Mouse (Mus musculus) layer of hippocampus, adult 8-10 months (tissue): ENCODE measurements around the gene Rimklb. TPM values are rescaled to one million over a fixed set of nuclear protein-coding genes. Genes with fewer than 3 reads are reported as not detected.
"Not testable (repeated sequence)": the region's sequence is repeated elsewhere in the genome, so short reads cannot be mapped to it uniquely, and the experiment has no call there.

Experiments used
- DNase-seq, 2 experiments: peaks; one replicate each; pipeline ENCODE4 v3.0.0; 2022; ENCODE audit warnings: low spot score in 2 of 2
- total RNA-seq, 4 experiments: library from RNA; stranded (reverse); gene quantifications; 2 replicates each; pipeline ENCODE4 v1.2.4; 2022

The Rimklb gene
- total RNA-seq, 4 experiments from 2014 or later = 49.8 to 78.3 (median 70.4) TPM

GRCm38 (mm10) chr6:122496501-122496900 is 2.1 kb downstream of the Rimklb start:
- no peak for DNase-seq

DNA sequence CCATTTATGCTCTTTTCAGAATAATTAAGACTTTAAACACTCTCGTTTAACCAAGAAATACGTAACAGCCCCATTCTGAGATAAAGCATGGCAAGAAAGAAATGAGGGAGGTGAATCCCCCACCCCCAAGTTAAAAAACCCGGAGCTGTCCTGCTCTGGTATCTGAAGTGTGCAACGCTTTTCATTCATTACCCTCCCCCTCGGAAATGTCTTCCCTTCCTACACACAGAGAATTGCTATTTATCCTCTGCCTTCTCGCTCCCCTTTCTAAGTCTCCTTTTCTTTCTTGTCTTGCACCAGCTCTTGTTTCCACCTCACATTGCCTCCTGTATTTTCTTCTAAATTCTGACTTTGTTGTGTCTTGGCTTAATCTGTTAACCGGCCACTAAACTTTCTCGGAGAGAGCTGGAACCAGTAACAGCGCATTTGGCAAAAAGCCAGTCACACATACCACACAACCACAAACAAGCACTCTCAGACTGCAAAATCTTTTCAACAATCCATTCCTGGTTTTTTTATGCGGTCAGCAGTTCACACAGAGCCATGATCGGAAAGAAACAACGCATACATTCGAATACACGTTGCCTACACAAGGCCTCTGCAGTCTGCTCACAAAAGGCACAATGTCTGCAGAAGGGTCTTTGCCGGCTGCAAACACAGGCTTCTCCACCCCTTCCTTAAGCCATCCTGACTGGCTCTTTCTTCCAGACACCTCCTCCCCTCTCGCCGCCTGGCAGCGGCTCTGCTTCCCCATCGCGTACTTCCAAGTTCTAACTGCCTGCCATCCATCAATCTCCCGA is 3.3 kb downstream of the Rimklb start:
- peak in 1 of 2 experiments; percentile 32 for DNase-seq

GRCm38 (mm10) chr6:122493799-122494472 is 4.6 kb downstream of the Rimklb start:
- DNase-seq = no peak

DNA sequence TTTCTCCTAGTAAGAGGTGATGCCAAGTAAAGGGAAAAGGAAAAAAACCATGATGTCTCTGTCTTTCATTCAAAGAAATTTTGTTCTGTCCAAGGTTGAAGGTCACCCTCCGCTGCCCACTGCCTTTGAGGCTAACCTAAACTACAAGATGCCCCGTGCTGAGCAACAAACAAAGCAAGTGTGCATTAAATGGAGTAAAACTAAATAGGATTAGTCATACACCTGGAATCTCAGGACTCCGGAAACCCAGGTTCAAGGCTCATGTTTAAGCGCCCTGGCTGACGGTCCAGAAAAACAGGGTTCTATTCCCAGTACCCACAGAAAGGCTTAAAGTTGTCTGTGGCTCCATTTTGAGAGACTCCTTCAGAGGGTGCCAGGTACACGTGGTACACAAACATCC is 6.1 kb downstream of the Rimklb start:
- no peak for DNase-seq

DNA sequence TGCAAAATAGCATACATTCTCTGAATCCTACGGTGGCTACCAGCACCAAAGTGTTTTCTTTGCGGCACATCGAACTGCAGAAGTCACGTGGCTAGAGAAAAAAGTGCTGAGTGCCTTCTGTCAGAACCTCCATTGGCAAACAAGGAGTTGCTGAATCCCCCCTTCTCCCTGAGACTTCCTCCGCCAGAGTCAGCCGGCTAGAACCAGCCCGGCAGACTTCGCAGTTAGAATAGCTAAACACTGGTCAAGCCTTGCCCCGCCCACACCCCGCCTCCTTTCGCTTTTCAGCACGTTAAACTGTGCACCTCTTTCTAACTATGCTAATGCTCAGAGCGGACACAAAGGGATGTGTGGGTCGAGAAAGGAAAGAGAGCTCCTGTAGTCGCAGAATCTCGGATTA is 7.0 kb downstream of the Rimklb start:
- DNase-seq = peak; percentile 41 to 50

DNA sequence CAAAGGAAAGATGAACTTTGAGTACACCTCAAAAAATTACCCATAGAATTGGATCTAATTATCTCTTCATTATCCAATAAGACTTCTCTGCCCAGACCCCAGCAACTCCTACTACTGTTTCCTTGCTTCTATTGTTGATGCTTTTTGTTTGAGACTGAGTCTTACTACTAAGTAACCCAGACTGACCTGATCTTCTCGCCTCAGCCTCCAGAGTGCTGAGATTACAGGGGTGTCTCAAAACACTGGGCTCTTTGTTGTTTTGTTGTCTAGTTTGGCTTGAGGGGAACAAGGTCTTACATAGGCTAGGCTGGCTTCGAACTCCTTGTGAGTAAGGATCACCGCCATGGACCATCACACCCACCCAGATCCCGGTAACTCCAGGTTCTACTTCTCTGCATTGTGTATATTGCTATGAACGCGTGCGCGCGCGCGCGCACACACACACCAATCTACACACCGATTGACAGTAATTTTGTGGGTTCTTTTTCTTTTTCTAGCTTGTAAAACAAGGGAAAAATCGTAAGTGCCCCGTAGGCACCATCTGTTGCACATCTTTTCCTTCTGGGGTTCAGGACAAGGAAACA is 7.5 kb downstream of the Rimklb start:
- DNase-seq = no peak

GRCm38 (mm10) chr6:122486297-122487117 is 12.1 kb downstream of the Rimklb start:
- DNase-seq = no peak

DNA sequence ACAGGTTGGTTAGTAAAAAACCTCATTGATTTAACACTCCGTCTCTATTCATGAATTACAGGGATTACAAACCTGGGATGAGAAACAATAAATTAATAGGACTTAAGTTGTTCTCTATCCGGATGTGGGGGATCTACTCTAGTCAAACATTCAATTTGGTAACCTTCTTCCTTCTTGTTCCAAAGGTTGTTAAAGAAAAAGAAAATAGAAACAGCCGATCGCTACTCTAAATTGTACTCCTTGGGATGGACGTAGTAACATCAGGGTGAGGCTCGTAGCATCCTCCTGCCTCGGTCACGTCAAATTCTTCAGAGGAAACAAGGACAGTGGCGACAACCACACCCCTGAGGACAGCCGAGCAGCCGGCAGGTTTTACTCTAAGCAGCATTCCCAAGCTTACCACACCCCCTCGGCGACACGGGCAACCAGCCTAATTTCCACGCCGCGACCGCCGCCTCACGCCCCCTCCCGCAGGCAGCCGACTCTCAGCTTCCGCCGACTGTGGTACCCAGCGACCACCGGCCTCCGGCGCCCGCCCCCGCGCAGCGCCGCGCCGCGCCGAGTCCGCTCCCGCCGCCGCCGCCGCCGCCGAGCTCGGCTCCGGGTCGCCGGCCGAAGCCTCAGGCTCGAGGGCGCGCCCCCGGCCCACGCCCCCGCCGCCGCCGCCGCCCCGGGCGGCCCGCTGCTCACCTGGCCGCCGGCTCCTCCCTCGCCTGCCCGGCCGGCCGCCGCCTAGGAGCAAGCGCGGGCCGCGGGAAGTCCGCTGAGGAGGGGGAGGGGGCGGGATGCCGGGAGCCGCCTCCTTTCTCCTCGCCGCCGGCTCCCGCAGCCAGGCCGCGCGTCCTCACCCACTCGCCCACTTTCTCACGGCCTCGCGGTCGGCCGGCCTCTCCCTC is 12.9 kb downstream of the Rimklb start:
- no peak for DNase-seq

DNA sequence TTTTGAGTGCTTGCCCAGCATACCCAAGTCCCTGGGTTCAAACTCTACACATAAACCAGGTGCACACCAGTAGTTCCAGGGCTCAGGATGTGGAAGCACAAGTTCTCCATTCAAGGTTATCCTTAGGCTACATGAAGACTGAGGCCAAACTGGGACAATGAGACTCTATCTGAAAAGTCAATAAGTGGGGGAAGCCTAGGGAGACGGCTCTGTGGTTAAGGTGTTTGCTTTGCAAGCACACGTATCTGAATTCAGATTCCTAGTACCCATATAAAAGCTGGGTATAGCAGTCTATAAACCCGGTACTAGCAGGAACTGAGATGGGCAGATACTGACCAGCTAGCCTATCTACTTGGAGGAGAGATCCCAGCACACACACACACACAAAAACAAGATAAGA is 20.5 kb downstream of the Rimklb start:
- no peak for DNase-seq

DNA sequence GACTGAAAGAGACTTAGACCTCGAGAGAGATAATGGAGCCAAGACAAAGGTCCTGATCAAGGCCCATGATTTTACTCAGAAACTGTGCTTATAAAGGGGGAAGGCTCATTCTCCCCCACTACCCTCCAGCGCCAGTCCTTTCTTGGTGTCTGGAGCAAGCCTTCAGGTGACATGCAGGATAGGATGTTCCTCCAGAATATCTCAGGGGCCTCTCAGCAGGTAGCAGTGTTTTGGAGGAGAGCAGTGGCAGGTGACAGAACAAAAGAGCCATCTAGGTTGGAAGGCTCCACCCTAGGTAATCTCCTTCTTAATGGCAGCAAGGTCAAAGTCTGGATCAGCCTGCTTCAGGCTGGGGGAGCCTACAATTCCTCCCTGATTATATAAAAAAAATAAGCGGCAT is 27.1 kb downstream of the Rimklb start:
- DNase-seq = not testable (repeated sequence)

- DNase-seq = no peak
Observed at GRCm38 (mm10) chr6:122470240-122470639, 28.3 kb downstream of the Rimklb start.

- DNase-seq = no peak
Observed at GRCm38 (mm10) chr6:122469030-122469640, 29.4 kb downstream of the Rimklb start.

GRCm38 (mm10) chr6:122466092-122466713 is 32.4 kb downstream of the Rimklb start:
- DNase-seq = peak in 1 of 2 experiments; percentile 12

DNA sequence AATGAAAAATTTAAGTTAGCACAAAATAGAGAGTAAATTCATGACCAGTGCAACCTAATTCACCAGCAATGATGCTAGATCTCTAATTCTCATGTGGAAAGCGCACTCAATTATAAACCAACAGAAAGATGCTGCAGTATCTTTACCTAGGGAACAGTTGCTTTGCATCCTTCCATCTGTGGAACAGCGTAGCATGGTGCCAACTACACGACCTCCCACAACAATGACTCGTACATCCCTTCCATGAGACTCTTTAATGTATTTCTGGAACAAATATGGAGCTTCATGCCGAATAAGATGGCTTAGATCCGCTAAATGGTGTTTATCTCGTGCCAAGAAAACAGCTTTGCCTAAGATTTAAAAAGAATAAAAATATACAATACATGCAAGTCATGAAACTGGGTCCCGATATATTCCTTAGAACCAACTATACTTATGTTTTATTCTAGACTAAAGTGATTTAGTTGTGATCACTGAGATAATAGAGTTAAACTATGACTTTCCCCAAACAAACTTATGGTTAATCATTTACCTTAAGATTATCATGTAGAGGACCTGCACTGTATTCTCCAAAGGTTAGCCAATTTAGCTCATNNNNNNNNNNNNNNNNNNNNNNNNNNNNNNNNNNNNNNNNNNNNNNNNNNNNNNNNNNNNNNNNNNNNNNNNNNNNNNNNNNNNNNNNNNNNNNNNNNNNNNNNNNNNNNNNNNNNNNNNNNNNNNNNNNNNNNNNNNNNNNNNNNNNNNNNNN is 39.4 kb downstream of the Rimklb start:
- peak in 1 of 2 experiments; percentile 18 for DNase-seq

DNA sequence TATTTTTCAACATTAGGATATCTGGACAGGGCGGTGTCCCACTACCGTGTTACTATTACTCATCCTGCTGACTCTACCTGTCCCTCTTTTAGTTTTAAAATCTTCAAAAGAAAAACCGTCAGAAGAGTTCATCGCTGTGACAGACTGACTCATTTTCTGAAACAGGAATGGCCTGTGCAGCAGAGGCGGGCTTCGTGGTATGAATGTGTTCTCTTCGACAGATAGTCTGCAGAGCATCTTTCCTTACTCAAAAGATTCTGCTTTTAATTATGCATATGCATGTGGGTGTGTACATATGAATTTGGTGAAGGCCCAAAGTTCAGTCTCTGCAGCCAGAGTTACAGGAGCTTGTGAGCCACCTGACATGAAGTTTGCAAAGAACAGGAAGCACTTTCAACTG is 50.7 kb downstream of the Rimklb start:
- no peak for DNase-seq

DNA sequence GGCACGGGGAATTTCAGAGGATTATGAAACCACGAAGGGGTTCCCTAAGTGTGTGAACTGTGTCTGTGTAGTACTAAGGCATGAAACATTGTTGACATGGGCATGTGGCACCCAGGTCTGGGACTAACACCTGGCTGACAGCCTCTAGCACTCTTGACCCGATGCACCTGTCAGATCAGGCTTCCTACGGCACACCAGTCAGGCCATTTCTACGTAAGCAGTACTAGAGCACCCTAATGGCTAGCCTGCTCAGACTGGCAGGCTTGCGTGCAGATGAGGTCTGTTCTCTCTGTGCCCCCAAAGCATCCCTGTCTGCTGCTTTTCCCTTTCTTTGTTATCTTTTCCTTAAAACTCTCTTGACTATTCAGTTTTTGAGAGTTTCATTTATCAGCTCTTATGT is 53.3 kb downstream of the Rimklb start:
- DNase-seq = no peak

GRCm38 (mm10) chr6:122440632-122441226 is 57.8 kb downstream of the Rimklb start:
- DNase-seq = no peak

DNA sequence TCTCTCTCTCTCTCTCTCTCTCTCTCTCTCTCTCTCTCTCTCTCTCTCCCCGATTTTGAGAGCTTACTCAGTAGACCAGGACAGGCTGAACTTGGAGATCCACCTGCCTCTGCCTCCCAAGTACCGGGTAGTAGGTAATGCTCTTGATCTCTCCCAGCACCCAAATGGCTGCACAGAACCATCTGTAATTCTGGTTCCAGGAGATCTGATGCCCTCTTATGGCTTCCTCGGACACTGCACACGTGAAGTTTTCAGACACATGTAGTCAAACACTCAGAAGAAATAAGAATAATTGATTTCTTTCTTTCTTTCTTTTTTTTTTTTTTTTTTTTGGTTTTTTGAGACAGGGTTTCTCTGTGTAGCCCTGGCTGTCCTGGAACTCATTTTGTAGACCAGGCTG is 59.3 kb downstream of the Rimklb start:
- no peak for DNase-seq

GRCm38 (mm10) chr6:122435270-122435669 is 63.3 kb downstream of the Rimklb start:
- no peak for DNase-seq
